Mouse (Mus musculus) heart, adult 2 months (tissue): ENCODE measurements around the gene Ret. TPM values are rescaled to one million over a fixed set of nuclear protein-coding genes. Genes with fewer than 3 reads are reported as not detected.

Experiments used
- DNase-seq, 2 experiments: peaks; one replicate each; pipeline ENCODE4 v3.0.0; 2021
- H3K27ac ChIP-seq: fragments of 200-600 bp; 2 replicates; pipeline ENCODE4 v1.8.1; 2022
- H3K27me3 ChIP-seq: fragments of 200-500 bp; 2 replicates; pipeline ENCODE4 v1.6.1; 2012; ENCODE audit warnings: mild to moderate bottlenecking, low read length, inconsistent platforms, mixed read lengths; ENCODE audit not compliant: control insufficient read depth, insufficient read depth
- H3K36me3 ChIP-seq: fragments of 200-500 bp; 2 replicates; pipeline ENCODE4 v1.6.1; 2012; ENCODE audit warnings: low read length, inconsistent platforms; ENCODE audit not compliant: control insufficient read depth, insufficient read depth
- H3K4me1 ChIP-seq: fragments of 200-500 bp; 2 replicates; pipeline ENCODE4 v1.6.1; 2011; ENCODE audit warnings: low read length; ENCODE audit not compliant: control insufficient read depth, insufficient read depth
- H3K4me3 ChIP-seq: fragments of 200-600 bp; 2 replicates; pipeline ENCODE4 v1.8.1; 2022
- H3K79me2 ChIP-seq: fragments of 200-500 bp; replicated peaks from 2 replicates; pipeline ENCODE4 v1.6.1; 2012; ENCODE audit warnings: mild to moderate bottlenecking, inconsistent platforms, low read length, moderate library complexity, mixed read lengths; ENCODE audit not compliant: control insufficient read depth, insufficient read depth
- H3K9ac ChIP-seq: fragments of 200-500 bp; 2 replicates; pipeline ENCODE4 v1.6.1; 2012; ENCODE audit warnings: low read depth, mild to moderate bottlenecking, control low read depth, inconsistent platforms, low read length, mixed read lengths
- CTCF ChIP-seq: fragments of 200-600 bp; IDR thresholded peaks from 2 replicates; pipeline ENCODE4 v1.8.1; 2022; ENCODE audit warnings: antibody characterized with exemption, mild to moderate bottlenecking, moderate library complexity
- EP300 ChIP-seq: fragments of 200-500 bp; IDR thresholded peaks from 2 replicates; pipeline ENCODE4 v1.6.1; 2011; ENCODE audit warnings: low read depth, low read length, control low read depth; ENCODE audit not compliant: insufficient read depth
- POLR2A ChIP-seq: fragments of 200-500 bp; IDR thresholded peaks from 2 replicates; pipeline ENCODE4 v1.6.1; 2011; ENCODE audit warnings: mild to moderate bottlenecking, low read depth, low read length, control low read depth; ENCODE audit not compliant: insufficient read depth
- WGBS: fragments of 180-500 bp; shearing (Covaris S2); methylation state at CpG from one replicate; pipeline ENCODE4 v1.1.7; 2018; 5-methylcytosine and 5-hydroxymethylcytosine counted together
- intact Hi-C: fragments of 180-260 bp; cut with DNase I; formaldehyde crosslinking; loops from one replicate; pipeline ENCODE4 v1.15.1; 2025
- polyA plus RNA-seq: library from polyadenylated mRNA; depleted of rRNA; stranded (reverse); fragments of >200 nt; gene quantifications from 2 replicates; pipeline ENCODE4 v1.2.3, GENCODE M21; 2012
- total RNA-seq, 2 experiments: library from RNA; stranded (reverse); gene quantifications; 2 replicates each; pipeline ENCODE4 v1.2.3; 2021

The Ret gene
- total and polyA plus RNA-seq, 3 experiments: 2.7 to 5.8 (median 2.8) TPM

DNA sequence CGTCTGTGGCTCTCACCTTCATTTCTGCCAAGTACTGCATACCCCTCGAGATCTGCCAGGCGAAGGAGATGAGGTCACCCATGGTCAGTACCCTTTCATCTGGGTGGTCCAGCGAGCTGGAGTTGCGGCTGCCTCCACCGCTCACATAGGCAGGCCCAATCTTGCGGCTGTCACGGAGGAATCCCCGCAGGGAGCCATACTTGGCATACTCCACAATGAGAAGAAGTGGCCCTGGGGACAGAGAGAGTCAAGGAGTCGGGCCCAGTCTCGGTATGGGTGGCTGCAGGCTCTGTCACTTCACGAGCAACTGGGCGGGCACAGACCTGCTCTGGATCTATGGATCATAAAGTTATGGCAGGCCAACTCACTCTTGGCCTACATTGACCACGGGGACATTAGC lies 29.4 kb downstream of the Ret start:
- no peak overlapping the region for H3K4me3 ChIP-seq

DNA sequence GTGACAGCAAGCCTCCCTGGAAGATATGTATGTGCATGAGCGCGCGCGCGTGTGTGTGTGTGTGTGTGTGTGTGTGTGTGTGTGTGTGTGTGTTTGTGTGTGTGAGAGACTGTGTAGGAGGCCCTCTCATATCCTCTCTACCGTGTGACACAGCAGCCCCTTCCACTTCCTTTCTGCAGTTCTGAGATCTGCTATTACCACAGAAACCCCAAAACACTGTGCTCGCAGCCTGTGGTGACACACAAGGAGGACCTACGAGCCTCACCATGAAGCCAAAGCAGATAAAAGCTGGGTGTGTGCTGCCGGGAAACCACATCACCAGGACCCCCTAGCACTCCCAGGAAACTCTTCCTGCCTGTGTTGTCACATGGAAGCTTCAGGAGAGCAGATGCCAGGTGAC lies 30.5 kb downstream of the Ret start:
- no peaks in the 10 kb centered on the region for H3K79me2 ChIP-seq
- no peak overlapping the region for H3K27ac ChIP-seq
- 70% methylated on average over 9 of the region's 9 CpGs for WGBS
- no peaks in the 10 kb centered on the region for H3K27me3 ChIP-seq
- no peak overlapping the region for H3K4me3 ChIP-seq
- H3K36me3 ChIP-seq: no peaks in the 10 kb centered on the region
- intact Hi-C loops: no loop called here
- no peaks in the 10 kb centered on the region for H3K4me1 ChIP-seq
- TF ChIP-seq POLR2A: no peak
- TF ChIP-seq CTCF: no peak
- TF ChIP-seq EP300: no peak
- no peak for DNase-seq
- no peak overlapping the region for H3K9ac ChIP-seq

More for the DNA sequence above, 29.4 kb downstream of the Ret start:
- Histone ChIP-seq H3K9ac (no peak overlapping the region), H3K79me2 (no peaks in the 10 kb centered on the region), H3K27ac (no peak overlapping the region), H3K36me3 (no peaks in the 10 kb centered on the region), H3K27me3 (no peaks in the 10 kb centered on the region), H3K4me1 (no peaks in the 10 kb centered on the region)
- 78% methylated on average over 14 of the region's 14 CpGs for WGBS
- DNase-seq: no peak
- TF ChIP-seq EP300 (no peak), POLR2A (no peak), CTCF (no peak)
- intact Hi-C loops: no loop called here

DNA sequence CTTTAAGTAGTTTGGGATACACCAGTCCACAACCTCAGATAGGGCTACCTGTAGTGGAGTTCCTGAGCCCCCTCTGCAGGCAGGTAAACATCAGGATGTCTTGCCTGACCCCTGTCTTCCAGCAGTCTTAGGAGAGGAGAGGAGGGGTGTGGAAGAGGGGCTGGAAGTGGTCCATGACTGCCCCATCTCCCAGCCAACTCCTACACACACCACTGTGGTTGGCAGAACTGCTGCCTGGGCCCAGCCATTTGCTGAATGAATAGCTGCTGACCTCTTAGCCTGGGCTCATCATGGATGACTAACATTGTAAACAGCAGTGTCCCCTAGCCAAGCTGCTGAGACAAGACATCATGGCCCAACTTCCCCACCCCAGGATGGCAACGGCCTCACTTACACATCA lies 32.0 kb downstream of the Ret start:
- H3K9ac ChIP-seq: no peak overlapping the region
- no peak overlapping the region for H3K4me3 ChIP-seq
- H3K36me3 ChIP-seq: no peaks in the 10 kb centered on the region
- no peak for TF ChIP-seq CTCF
- no peak for TF ChIP-seq POLR2A
- no peak for TF ChIP-seq EP300
- no peak for DNase-seq
- H3K79me2 ChIP-seq: no peaks in the 10 kb centered on the region
- WGBS: 87% methylated on average over 1 of the region's 1 CpGs
- intact Hi-C loops: no loop called here
- H3K4me1 ChIP-seq: no peaks in the 10 kb centered on the region
- no peaks in the 10 kb centered on the region for H3K27me3 ChIP-seq
- H3K27ac ChIP-seq: no peak overlapping the region

DNA sequence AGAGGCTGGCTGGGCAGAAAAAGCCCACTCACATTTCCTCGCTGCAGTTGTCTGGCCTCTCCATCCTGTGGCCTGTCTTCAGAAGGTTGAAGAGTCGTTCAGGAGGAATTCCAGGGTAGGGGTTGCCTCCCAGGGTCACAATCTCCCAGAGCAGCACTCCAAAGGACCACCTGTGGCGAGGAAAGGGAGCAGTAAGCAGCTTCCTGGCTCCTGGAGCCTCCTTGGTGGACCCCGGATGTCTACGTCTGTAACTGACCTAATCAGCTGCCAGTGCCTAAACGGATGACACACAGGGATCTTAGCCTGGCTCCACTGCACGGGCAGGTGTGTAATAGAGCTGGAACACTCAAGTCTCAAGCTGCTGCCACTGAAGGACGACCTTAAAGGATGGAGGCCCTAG lies 32.8 kb downstream of the Ret start:
- DNase-seq: no peak
- no peak overlapping the region for H3K9ac ChIP-seq
- TF ChIP-seq CTCF (no peak), EP300 (no peak), POLR2A (no peak)
- no peak overlapping the region for H3K4me3 ChIP-seq
- no peaks in the 10 kb centered on the region for H3K4me1 ChIP-seq
- no peaks in the 10 kb centered on the region for H3K27me3 ChIP-seq
- no peak overlapping the region for H3K27ac ChIP-seq
- H3K79me2 ChIP-seq: no peaks in the 10 kb centered on the region
- intact Hi-C loops: no loop called here
- WGBS: 51% methylated on average over 8 of the region's 8 CpGs
- no peaks in the 10 kb centered on the region for H3K36me3 ChIP-seq

DNA sequence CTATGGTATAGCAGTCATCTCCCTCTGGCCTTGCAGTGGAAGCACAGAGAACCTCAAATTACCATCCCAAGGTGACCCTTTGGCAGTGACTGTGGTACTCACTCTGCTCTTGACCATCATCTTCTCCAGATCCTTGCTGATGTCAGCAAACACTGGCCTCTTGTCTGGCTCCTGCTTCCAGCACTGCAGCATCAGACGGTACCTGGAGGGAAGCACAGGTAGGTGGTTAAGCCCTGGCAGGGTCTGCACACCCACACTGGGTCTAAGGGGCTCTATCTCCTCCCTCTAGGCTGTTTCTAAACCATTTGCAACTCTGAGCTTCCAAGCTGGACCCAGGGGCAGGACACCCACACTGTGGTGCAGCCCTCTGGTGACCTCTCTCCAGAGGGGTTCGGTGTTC lies 34.4 kb downstream of the Ret start:
- Histone ChIP-seq H3K9ac (no peak overlapping the region), H3K4me3 (no peak overlapping the region), H3K36me3 (no peaks in the 10 kb centered on the region), H3K27ac (no peak overlapping the region), H3K27me3 (no peaks in the 10 kb centered on the region), H3K4me1 (no peaks in the 10 kb centered on the region), H3K79me2 (no peaks in the 10 kb centered on the region)
- WGBS: 92% methylated on average over 2 of the region's 2 CpGs
- TF ChIP-seq POLR2A: no peak
- TF ChIP-seq EP300: no peak
- no peak for TF ChIP-seq CTCF
- no peak for DNase-seq
- intact Hi-C loops: no loop called here

DNA sequence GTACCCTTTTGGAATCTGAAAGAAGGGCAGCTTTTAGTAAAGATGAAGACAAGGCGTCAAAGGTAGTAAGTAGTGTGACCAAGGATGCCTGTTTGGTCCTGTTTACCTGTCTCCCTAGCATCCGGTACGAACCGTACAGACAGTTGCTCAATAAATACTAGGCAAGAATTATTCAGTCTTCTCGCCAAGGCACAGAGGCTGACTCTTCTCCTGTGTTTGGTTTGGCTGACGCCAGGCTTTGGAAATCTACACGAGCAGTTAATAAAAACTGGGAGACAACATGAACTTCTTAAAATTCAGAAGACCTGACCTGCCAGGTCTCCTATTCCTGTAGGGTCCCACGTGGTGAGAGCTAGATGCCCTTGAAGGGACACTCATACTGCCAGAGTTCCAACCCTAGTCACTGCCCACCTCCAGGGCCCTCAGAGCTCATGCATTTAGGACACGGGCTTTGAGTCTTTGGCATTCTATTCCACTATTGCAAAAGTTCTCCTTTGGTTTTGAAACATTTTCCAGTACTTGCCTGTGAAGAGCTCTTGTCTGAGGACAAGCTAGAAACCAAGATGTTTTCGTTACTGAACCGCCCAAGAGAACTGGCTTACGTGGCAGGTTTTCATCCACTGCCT lies 34.9 kb downstream of the Ret start:
- H3K27me3 ChIP-seq: no peaks in the 10 kb centered on the region
- no peak overlapping the region for H3K4me3 ChIP-seq
- WGBS: 83% methylated on average over 12 of the region's 12 CpGs
- TF ChIP-seq CTCF (no peak), POLR2A (no peak), EP300 (no peak)
- no peaks in the 10 kb centered on the region for H3K36me3 ChIP-seq
- no peak overlapping the region for H3K27ac ChIP-seq
- DNase-seq: no peak
- H3K79me2 ChIP-seq: no peaks in the 10 kb centered on the region
- no peaks in the 10 kb centered on the region for H3K4me1 ChIP-seq
- intact Hi-C loops: no loop called here
- no peak overlapping the region for H3K9ac ChIP-seq
